Mouse (Mus musculus) adrenal gland, adult 2 months (tissue): ENCODE measurements around the gene Syt13. TPM values are rescaled to one million over a fixed set of nuclear protein-coding genes. Genes with fewer than 3 reads are reported as not detected.

ENCODE experiments used
- DNase-seq: peaks from one replicate; pipeline ENCODE4 v3.0.0; 2021
- polyA plus RNA-seq: library from polyadenylated mRNA; depleted of rRNA; stranded (reverse); fragments of >200 nt; gene quantifications from 2 replicates; pipeline ENCODE4 v1.2.3, GENCODE M21; 2012
- total RNA-seq, 2 experiments: library from RNA; stranded (reverse); gene quantifications; 2 replicates each; pipeline ENCODE4 v1.2.3; 2021

The Syt13 gene
- total and polyA plus RNA-seq, 3 experiments = 0.15 to 1.6 (median 0.89) TPM

DNA sequence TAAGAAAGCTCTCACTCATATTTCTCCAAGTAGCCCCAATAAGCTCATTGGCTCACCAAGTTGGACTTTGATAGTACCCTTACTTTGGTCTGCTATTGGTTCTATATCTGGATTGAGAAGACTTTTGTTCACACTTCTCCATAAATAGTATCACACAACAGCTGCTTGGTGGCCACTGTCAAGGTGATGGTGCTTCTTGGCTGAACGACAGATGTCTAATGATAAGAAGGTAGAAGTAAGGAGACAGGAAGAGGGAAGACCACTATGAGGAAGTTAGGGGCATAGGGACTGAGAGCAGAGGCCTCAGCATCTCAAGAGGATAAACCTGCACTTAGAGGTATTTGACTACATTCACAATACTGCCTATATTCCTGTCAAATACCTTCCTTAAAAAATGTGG, 49.4 kb downstream of the Syt13 start:
- no peak for DNase-seq

DNA sequence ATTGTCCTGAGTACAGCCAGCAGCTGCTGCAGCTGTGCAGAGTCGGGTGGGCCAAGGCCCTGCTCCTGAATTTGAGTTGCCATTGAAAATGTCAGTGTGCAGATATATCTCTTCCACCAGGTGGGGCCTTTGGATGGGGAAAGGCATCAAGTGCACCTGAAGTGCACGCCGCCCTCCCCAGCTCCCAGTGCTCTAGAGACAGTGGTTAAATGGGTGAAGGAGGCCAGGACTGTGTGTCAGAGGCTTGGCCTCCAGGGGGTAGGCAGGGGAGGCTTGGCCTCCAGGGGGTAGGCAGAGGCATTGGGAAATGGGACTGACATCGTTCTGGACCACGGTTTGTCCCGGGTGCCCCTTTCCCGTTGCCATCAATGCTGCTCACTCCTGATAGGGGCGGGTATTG, 51.4 kb downstream of the Syt13 start:
- DNase-seq = no peak

DNA sequence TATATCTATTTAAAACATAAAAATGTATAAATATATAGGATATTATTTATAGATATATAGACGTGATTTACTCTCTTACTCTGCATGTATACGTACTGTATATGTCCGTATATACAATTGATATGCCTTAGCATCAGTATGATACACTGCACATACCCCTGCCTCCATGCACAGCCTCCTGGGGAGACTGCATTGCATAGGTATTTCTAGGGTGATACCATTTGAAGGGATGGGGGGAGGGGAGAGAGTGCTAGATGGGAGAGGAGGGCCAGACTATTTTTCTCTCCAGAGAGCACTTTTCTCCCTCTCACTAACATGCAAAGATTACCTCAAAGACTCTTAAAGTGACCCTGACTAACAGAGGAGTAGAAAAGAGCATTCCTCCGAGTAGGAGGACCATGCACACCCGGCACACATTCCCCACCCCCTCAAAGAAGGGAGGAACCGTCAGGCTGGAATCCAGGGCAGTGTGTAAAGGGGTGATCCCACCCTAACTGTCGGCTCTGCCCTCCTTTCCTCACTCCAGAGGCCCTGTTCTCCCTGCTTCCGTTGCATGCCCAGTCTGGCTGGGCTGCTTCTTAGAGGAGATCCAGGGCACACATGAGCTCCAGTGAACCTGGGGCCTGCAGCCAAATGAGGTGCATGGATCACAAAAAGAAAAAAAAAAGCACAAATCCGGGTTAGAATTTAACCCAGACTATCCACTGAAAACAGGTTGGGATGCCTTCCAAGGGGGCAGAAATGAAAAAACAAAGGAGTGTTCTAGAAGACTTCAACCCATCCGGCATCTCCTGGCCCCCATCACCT, 52.3 kb downstream of the Syt13 start:
- no peak for DNase-seq

DNA sequence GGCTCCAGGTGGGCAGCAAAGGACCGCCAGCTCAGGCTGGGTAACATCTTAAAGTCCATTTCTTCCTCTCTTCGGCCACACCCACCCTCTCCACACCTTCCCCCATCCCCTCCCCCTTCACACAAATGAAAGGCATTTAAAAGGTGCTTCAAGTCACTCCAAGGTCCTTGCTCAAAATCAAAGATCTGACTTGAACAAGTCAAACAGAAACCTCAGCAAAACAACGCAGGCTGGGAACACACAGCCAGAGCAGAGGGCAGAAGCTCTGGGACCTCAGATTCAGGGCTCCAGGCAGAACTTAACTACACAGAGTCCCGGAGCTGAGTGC, 52.9 kb downstream of the Syt13 start:
- DNase-seq = no peak

DNA sequence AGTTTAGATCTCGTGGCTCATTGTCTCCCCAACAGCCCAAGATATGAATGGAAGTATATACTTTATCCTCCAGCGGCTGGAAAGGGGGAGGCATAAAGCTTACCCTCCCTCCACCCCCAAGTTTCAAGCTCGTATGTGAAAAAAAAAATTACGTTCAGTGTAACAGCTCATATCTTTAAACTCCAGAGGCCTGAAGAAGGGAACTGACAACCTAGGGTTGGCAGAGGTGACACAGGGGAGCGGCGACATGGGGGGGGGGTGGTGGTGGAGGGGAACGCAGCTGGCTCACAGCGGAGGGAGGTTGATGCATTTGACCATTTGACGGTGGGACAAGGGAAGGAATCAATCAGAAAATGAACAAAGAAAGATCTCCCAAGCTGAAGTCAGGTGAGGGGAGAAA, 56.2 kb downstream of the Syt13 start:
- DNase-seq = no peak

DNA sequence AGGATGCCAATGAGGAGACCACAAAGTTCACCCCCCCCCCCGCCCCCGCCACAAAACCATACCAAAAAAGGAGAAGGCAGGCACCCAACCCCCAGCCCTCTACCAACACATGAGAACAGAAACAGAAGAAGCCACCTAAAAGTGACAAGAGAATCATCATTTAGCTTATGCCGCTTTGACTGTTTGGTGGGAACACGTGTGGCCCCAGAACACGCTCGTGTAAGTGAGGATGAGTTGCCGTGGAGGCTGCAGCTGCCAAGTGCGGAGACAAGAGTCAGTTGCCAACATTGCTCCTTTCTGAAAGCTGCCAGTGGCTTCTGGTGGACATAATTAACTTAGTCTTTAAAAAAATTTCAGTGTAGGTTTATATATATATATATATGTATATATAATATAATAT, 56.6 kb downstream of the Syt13 start:
- DNase-seq = no peak

DNA sequence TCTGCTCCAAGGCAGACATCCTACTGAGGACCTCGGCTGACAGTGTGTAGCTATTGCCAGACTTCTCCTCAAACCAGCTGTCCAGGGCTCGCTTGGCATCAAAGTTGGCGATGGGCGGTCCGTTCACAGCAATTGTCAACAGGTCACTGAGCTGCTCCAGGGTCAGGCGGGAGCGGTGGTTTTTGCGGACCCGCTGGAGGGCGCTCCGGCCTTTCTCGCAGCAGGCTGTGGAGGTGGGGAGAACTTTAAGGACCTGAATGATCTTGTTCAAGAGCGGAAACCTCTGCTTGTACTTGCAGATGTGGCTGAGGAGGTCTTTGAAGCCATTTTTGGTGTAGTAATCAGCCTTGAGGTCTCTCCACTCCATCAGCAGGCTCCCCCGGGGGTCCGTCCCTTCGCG, 57.2 kb downstream of the Syt13 start:
- no peak for DNase-seq

DNA sequence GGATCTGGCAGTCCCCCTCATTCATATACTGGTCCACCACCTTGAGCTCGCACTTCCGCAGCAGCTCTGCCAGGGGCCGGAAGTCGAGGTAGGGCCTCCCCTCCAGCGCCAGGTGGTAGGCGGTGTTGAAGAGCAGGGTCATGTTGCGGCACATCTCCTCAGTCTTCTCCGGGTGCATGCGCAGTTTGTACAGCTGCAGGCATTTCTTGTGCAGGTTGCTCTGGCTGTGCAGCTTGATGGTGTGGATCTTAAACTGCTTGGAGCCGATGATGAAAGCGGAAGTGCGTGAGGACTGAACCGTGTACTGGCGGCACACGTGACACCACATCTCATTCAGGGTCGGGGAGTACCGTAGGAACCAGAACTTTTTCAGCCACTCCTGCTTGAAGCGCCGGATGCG, 58.7 kb downstream of the Syt13 start:
- no peak for DNase-seq

DNA sequence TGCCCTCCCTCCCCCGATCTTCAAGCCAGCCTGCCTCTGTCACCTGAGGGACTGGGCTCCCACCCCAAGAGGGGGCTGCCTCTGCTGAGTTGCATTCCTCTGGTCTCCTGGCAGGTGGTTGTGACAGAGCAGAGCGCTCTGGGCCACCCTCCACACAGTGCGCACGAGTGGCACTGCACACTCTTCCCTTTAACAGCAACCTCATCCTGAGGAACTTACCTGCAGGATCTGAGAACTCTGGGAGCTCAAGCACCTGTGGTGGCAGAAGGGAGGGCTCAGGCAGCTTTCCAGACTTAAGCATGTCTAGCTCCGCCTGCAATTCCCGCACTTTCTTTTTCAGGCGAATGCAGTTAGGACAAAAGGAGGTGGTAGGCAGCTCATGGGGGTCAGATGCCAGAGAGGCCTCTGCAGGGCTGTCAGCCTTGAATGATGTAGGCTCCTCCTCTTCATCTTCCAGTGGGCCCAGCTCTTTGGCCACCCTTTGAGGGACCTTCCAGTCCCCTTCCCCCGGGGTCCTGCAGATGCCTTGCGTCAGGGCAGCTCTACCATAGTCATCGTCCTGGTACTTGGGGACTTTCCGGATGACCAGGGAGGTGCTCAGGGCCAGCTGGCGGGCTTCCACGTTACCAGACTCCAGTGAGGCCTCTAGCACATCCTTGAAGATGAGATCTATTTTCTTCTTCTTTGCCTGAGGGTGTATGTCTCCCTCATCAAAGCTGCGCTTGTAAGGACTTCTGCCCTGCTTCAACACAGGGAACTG, 60.3 kb downstream of the Syt13 start:
- peak; percentile 60 for DNase-seq

DNA sequence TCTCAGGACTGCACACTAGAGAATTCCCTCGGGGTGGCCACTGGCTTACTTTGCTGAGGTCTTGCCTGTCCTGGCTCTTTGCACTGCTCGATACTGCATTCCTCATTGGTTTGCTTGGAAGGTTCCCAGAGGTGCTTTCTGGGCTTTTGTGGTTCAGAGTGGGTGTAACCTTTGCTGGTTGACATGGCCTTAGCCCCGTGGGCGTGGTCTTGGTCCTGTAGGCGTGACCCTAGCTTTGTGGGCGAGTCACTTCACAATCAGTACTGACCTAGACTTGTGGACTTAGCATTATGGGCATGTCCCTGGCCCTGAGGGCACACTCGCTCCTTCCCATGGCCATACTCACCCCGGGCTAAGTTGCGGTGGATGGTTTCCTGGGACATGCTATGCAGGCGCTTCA, 65.3 kb downstream of the Syt13 start:
- DNase-seq = peak; percentile 46

DNA sequence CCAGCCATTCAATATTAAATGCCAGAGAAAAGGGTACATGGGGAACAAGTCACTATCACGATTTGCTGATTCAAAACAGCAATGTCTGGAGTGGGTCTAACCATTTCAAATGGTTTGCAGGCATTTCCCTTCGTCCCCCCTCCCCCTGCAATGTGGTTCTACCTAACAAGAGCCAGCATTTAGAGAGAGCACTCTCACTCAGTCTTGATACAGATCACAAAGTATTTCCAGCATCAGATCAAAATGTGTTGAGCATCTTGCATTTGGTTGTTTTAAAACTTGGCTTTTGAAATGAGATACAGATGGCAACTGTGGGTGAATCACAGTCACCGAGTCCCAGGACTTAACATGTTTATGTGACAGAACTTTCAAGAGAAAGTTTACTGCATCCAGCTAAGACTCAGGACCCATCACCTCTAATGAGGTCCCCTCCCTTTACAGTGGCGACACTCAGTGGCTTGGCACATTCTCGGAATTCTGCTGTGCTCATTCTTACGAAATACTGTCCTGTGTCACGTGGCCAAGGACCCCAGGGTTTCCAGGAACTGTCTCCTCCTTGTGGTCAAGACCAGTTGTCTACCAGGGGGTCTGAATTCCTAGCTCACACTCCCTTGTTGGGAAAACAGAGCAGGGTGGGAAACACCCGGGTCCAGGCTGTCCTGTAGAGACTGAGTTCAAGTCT, 67.8 kb downstream of the Syt13 start:
- no peak for DNase-seq

DNA sequence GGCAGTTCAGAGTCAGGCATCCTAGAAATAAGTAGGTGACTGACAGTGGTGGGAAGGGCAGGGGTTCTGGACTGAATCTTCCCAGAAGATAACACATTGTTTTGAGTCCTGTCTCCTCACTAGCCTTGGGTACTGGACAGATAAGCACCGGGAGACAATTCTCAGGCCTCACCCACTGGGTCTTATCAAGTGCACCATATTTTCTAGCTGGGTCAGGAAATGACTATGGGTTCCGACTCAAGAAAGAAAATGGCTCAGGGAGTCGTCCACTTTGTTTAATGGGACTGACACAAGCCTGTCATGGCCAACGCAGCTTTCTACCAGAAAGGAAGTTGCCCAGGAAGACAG, 68.3 kb downstream of the Syt13 start:
- no peak for DNase-seq

DNA sequence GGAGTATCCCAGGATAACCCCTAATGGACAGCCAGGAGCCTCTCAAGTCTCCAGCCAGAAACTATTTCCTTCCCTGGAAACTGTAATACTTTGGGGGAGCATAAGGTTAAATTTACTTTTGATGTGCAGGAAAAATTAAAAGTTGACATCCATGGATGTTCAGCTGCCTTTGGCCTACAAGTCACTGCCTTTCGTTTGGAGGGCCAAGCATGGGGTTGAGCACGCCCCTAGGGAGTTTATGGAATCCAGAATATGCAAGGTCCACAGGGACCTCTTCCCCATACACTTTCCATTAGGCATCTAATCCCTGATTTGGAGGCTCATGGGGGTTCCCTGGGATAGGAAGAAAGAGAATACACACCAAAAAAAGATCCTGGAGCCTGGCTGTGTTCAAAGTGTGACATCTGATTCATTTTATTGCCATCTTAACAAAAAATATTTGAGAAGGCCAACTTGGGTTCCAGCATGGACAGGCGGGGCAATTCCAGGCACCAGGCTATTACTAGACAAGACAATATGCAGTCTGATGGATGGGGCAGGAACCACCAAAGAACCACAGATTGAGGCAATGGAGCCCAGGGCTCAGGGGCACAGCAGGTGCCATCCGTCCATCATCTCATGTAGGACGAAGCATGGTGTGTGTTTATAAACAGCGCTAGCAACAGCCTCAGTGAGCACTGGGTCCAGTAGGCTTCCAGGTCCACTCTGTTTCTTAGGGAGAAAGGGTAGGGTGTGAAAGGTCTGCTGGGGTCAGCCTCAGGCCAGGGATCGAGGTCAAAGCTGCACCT, 69.6 kb downstream of the Syt13 start:
- no peak for DNase-seq

DNA sequence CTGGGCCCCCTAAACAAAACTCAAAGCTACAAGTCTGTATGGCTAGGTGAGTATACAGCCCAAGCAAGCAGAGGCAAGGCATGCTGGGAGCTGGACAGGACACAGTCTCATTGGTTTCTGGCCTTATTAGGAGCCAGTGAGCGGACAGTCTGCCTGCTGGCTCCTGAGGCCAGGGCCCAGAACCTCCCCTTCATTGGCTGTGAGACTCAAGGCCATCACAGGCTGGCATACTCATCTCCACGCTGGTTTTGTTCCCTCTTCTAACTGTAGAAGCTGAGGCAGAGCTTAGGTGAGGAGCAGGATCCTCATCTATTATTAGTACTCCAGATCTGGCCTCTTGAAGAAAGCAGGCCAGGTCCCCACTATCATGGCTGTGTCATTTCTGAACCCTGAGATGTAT, 70.3 kb downstream of the Syt13 start:
- peak; percentile 60 for DNase-seq

DNA sequence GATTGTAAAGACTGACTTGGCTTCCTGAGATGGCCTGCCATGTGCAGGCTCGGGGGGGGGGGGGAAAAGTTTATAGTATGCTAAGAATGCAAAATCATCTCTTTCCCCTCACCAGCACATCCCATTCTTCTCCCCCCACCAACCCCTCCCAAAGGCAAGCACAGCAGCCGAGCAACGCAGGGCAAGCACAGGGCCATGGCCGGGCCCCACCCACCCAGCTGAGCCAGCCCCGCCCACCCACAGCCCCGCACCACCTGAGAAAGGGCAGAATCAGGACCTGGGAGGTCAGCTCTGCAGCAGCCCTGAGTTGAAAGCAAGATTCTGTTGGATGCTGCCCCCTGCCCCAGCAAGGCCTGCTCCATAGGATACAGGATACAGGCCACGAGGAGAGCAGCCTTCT, 70.7 kb downstream of the Syt13 start:
- no peak for DNase-seq

DNA sequence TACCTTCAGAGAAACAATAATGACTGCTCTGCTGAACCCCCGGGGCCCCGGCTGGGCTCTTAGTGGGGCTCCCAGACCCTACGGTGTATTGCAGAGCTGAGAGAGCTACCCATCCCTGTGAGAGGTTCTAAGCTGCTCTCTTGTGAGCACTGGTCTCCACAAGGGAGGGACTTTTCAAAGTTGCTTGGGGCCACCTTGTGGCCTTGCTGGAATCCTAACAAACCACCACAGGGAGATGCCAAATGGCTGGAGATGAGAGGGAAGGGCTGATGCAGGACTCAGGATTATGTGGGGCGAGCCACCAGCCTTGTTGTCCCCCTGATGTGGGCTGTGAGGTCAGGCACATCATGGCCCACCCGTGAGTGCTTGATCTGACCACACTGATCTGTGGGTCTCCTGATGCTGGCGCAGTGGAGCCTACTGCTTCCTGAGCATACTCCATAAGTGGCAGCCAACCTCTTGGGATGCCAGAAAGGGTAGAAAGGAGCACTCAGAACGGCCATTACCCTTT, 72.3 kb downstream of the Syt13 start:
- no peak for DNase-seq

DNA sequence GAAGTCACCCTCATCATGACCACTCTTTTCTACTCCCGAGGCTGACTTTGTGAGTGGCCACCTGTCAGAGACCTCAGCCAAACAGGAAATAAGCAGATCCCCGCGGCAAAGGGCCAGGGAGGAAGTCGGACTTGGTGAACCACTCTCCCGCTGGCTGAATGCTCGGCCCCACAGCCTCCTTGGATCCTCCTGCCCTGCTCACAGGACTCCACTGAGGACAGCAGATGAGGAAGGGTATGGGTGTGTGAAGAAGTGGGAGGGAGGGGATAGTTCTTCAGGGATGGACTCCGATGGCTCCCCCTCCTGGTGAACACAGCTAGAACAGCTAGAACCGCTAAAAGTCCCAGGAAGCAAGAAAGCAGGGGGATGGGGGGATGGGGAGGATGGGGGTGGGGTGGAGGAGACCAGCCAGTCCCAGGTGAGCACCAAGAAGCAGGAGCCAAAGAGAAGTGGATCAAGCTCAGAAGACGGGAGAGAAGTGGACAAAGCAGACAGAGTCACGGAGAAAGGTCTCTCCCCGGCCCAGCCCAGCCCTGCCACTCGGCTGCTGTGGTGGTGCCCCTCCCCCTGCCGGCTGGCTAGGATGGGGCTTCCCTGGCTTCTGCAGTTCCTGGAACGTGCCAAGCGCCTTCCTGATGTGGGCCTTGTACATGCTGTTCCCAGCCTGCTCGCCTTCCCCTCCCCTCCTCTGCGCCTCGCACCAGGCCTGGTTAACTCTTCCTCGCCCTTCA, 73.2 kb downstream of the Syt13 start:
- peak; percentile 71 for DNase-seq

DNA sequence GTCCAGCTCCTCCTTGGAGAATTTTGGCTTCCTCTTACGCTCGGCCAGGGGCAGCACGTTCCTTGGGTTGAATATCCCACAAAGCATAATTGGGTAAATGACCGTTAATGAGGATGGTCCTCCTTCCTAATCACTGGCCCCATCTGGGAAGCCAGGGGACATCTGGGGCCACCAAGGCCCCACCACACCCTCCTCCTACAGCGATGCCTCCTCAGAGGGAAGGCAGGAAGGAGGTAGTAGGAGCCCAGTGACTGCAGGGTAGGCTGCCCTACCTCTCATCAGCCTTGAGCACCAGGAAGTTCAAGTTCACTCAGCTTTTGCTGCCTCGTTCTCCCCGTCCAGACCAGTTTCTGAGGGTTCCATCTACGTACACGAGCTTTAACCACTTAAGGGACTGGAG, 74.7 kb downstream of the Syt13 start:
- DNase-seq = no peak

DNA sequence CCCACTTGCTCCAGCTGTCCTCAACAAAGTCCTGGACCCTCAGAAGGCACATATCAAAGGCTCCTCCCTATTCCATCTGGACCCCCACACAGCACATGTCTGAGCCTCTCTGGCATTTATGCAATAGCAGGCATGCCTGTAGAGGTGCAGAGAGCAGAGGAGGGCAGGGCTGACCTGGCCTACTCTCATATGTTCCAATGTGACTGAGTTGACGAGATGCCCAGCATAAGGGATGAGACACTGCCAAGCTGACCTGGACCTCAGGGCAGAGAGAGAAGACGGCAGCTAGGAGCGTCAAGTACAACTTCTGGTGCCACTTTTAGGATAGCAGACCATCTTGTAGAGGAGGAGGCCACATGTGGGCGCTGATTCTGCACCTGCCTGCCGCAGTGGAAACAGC, 77.1 kb downstream of the Syt13 start:
- DNase-seq = no peak

DNA sequence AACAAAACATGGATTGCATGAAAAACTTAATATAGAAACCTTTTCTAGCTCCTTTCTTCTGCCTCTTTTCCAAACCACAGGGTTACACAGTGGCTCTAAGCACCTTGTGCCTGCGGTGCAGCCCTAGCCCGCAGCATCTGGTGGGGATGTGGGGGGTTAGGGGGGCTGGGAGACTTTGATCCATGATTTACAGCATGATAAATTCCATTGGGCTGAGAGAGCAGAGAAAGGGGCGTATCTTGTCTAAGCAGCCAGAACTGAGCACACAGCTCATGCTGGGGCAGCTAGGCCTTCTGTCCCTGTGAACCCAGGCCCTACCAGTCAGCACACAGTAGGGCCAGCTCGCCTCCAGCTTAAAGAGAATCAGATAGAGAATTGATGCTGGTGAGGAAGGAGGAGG, 90.1 kb downstream of the Syt13 start:
- DNase-seq = peak; percentile 22
